Mouse (Mus musculus) intestine, postnatal 0 days (tissue): ENCODE data around the gene Tjp2. TPM values are rescaled to one million over a fixed set of nuclear protein-coding genes. Genes with fewer than 3 reads are reported as not detected.
"Not testable (repeated sequence)": the region's sequence is repeated elsewhere in the genome, so short reads cannot be mapped to it uniquely, and the experiment has no call there.

Experiments used
- ATAC-seq: fragments of 200-750 bp; cut with Nextera tagmentation; 2 replicates; pipeline ENCODE4 v1.8.0; 2017; ENCODE audit warnings: mild to moderate bottlenecking, moderate TSS enrichment, moderate library complexity
- H3K27ac ChIP-seq: fragments of 300-500 bp; sonication (generic); 2 replicates; pipeline ENCODE4 v1.5.1; 2014; ENCODE audit warnings: mild to moderate bottlenecking, low read depth, low read length, moderate library complexity
- H3K27me3 ChIP-seq: fragments of 300-500 bp; sonication (generic); replicated peaks from 2 replicates; pipeline ENCODE4 v1.6.1; 2014; ENCODE audit warnings: low read length, mixed read lengths; ENCODE audit not compliant: control insufficient read depth, insufficient read depth
- H3K36me3 ChIP-seq: fragments of 300-500 bp; sonication (generic); 2 replicates; pipeline ENCODE4 v1.6.1; 2014; ENCODE audit warnings: mild to moderate bottlenecking, moderate library complexity; ENCODE audit not compliant: control insufficient read depth, insufficient read depth
- H3K4me1 ChIP-seq: fragments of 300-500 bp; sonication (generic); replicated peaks from 2 replicates; pipeline ENCODE4 v1.6.1; 2014; ENCODE audit warnings: antibody characterized with exemption, low read length, mixed read lengths; ENCODE audit not compliant: control insufficient read depth, insufficient read depth
- H3K4me2 ChIP-seq: fragments of 300-500 bp; sonication (generic); replicated peaks from 2 replicates; pipeline ENCODE4 v1.6.1; 2014; ENCODE audit warnings: low read depth, mild to moderate bottlenecking, moderate library complexity
- H3K4me3 ChIP-seq: fragments of 300-500 bp; sonication (generic); 2 replicates; pipeline ENCODE4 v1.5.1; 2014; ENCODE audit warnings: low read depth, low read length
- H3K9ac ChIP-seq: fragments of 300-500 bp; sonication (generic); 2 replicates; pipeline ENCODE4 v1.6.1; 2014; ENCODE audit warnings: mild to moderate bottlenecking, low read depth, low read length
- H3K9me3 ChIP-seq: fragments of 300-500 bp; sonication (generic); 2 replicates; pipeline ENCODE4 v1.6.1; 2016; ENCODE audit warnings: mixed run types; ENCODE audit not compliant: control insufficient read depth
- CTCF ChIP-seq: sonication (generic); IDR thresholded peaks from 2 replicates; pipeline ENCODE4 v1.5.1; 2016; ENCODE audit warnings: low read depth, mild to moderate bottlenecking, control low read depth, antibody characterized with exemption, moderate library complexity
- WGBS: fragments of 180-500 bp; shearing (Covaris S2); extraction: QIAGEN DNeasy Blood & Tissue Kit; methylation state at CpG from one replicate; pipeline ENCODE4 v1.1.7; 2014; 5-methylcytosine and 5-hydroxymethylcytosine counted together
- polyA plus RNA-seq: library from polyadenylated mRNA; unstranded; fragments of >200 nt; fragmentation: Nextera tagmentation; extraction: Ambion mirVana; gene quantifications from 2 replicates; pipeline ENCODE4 v1.2.1, GENCODE M21; 2015

Gene Tjp2
- polyA plus RNA-seq, 1 experiment from 2014 or later = 26.2 TPM

- no peaks in the 10 kb centered on the region for H3K4me1 ChIP-seq
- TF ChIP-seq CTCF = no peak
- H3K4me3 ChIP-seq = no peak overlapping the region
- H3K36me3 ChIP-seq = peaks cover 57% of the 10 kb centered on the region
- no peak for ATAC-seq
- no peak overlapping the region for H3K27ac ChIP-seq
- no peaks in the 10 kb centered on the region for H3K27me3 ChIP-seq
- 74% methylated on average over 10 of the region's 10 CpGs for WGBS
- no peak overlapping the region for H3K9ac ChIP-seq
- H3K9me3 ChIP-seq = no peaks in the 10 kb centered on the region
- H3K4me2 ChIP-seq = no peak overlapping the region
Observed at GRCm38 (mm10) chr19:24098691-24099090, 126.1 kb downstream of the Tjp2 start.

GRCm38 (mm10) chr19:24097666-24098455 lies 127.0 kb downstream of the Tjp2 start:
- Histone ChIP-seq H3K4me3 (no peak overlapping the region), H3K9ac (no peak overlapping the region), H3K27me3 (no peaks in the 10 kb centered on the region), H3K9me3 (no peaks in the 10 kb centered on the region), H3K4me1 (no peaks in the 10 kb centered on the region), H3K4me2 (no peak overlapping the region), H3K36me3 (peaks cover 57% of the 10 kb centered on the region), H3K27ac (no peak overlapping the region)
- WGBS = 87% methylated on average over 16 of the region's 16 CpGs
- ATAC-seq = no peak
- no peak for TF ChIP-seq CTCF

GRCm38 (mm10) chr19:24092060-24092459 lies 132.8 kb downstream of the Tjp2 start:
- H3K27me3 ChIP-seq, H3K9ac ChIP-seq, H3K4me1 ChIP-seq, H3K9me3 ChIP-seq, H3K27ac ChIP-seq, H3K4me2 ChIP-seq, H3K4me3 ChIP-seq: not testable (repeated sequence)
- peaks cover 27% of the 10 kb centered on the region for H3K36me3 ChIP-seq
- peak; percentile 66 for ATAC-seq
- 67% methylated on average over 8 of the region's 8 CpGs for WGBS

- Histone ChIP-seq H3K9ac (no peak overlapping the region), H3K27me3 (no peaks in the 10 kb centered on the region), H3K4me3 (no peak overlapping the region), H3K27ac (no peak overlapping the region), H3K36me3 (peaks cover 10% of the 10 kb centered on the region; the same call in 1 of the 2 replicates), H3K4me2 (no peak overlapping the region), H3K4me1 (no peaks in the 10 kb centered on the region), H3K9me3 (no peaks in the 10 kb centered on the region)
- ATAC-seq = no peak
- 71% methylated on average over 2 of the region's 2 CpGs for WGBS
- TF ChIP-seq CTCF = no peak
Observed at GRCm38 (mm10) chr19:24090366-24090765, 134.5 kb downstream of the Tjp2 start.

GRCm38 (mm10) chr19:24085306-24085705 lies 139.5 kb downstream of the Tjp2 start:
- no peak overlapping the region for H3K4me3 ChIP-seq
- no peak overlapping the region for H3K9ac ChIP-seq
- H3K4me1 ChIP-seq = no peaks in the 10 kb centered on the region
- 90% methylated on average over 2 of the region's 2 CpGs for WGBS
- no peaks in the 10 kb centered on the region for H3K36me3 ChIP-seq
- TF ChIP-seq CTCF = no peak
- H3K27ac ChIP-seq = no peak overlapping the region
- ATAC-seq = no peak
- H3K27me3 ChIP-seq = no peaks in the 10 kb centered on the region
- no peaks in the 10 kb centered on the region for H3K9me3 ChIP-seq
- H3K4me2 ChIP-seq = no peak overlapping the region

- Histone ChIP-seq H3K27ac (no peak overlapping the region), H3K4me1 (no peaks in the 10 kb centered on the region), H3K4me3 (no peak overlapping the region), H3K9me3 (no peaks in the 10 kb centered on the region), H3K4me2 (no peak overlapping the region), H3K9ac (no peak overlapping the region), H3K27me3 (no peaks in the 10 kb centered on the region), H3K36me3 (no peaks in the 10 kb centered on the region)
- no peak for TF ChIP-seq CTCF
- no peak for ATAC-seq
- WGBS = 59% methylated on average over 8 of the region's 8 CpGs
Observed at GRCm38 (mm10) chr19:24080417-24081080, 144.3 kb downstream of the Tjp2 start.
